In genomic region chr13:42478825-42479224, GRCm38 (mm10) we compare ENCODE assay signal across 27 mouse cellular contexts.
DNase-seq lines count a peak whose midpoint lies in the region; TF ChIP-seq lines count a peak whose summit lies in the region.
"Had no signal": no experiment of that assay in that cellular context is flagged by ENCODE, and none has a peak within 500 bp of the region (broad histone marks: within the 10 kb centered on the region; RNA-seq: fewer than 3 reads in every experiment).

No protein-coding gene starts in this region.

- 91% methylated on average over 3 of the region's 3 CpGs for WGBS in heart, adult 2 months

- H3K36me3 ChIP-seq in heart, adult 2 months (ENCODE audit: control insufficient read depth, insufficient read depth, low read length), result no peaks in the 10 kb centered on the region
- H3K36me3 ChIP-seq: embryonic facial prominence, embryonic 10.5 days; embryonic facial prominence, embryonic 13.5 days; forebrain, embryonic 12.5 days; forebrain, embryonic 15.5 days; heart, embryonic 12.5 days; heart, embryonic 15.5 days; hindbrain, embryonic 10.5 days; hindbrain, embryonic 13.5 days had no signal

- intact Hi-C loops in heart, adult 2 months (cut with DNase I), result no loop called here

- no peak overlapping the region for H3K27ac ChIP-seq in heart, adult 2 months
- H3K27ac ChIP-seq: embryonic facial prominence, embryonic 10.5 days; embryonic facial prominence, embryonic 13.5 days; forebrain, embryonic 12.5 days; forebrain, embryonic 15.5 days; heart, embryonic 15.5 days; hindbrain, embryonic 10.5 days; hindbrain, embryonic 13.5 days had no signal

- H3K27me3 ChIP-seq in heart, adult 2 months (ENCODE audit: control insufficient read depth, insufficient read depth, low read length), result no peaks in the 10 kb centered on the region
- H3K27me3 ChIP-seq: embryonic facial prominence, embryonic 13.5 days; forebrain, embryonic 12.5 days; forebrain, embryonic 15.5 days; heart, embryonic 15.5 days; hindbrain, embryonic 13.5 days had no signal

- no peak overlapping the region for H3K9ac ChIP-seq in heart, adult 2 months (ENCODE audit: low read depth, low read length)
- H3K9ac ChIP-seq: embryonic facial prominence, embryonic 13.5 days; forebrain, embryonic 12.5 days; forebrain, embryonic 15.5 days; heart, embryonic 12.5 days; heart, embryonic 15.5 days; hindbrain, embryonic 13.5 days had no signal

- no peaks in the 10 kb centered on the region for H3K4me1 ChIP-seq in heart, adult 2 months (ENCODE audit: control insufficient read depth, insufficient read depth, low read length)
- H3K4me1 ChIP-seq: embryonic facial prominence, embryonic 10.5 days; embryonic facial prominence, embryonic 13.5 days; forebrain, embryonic 12.5 days; forebrain, embryonic 15.5 days; heart, embryonic 12.5 days; heart, embryonic 15.5 days; hindbrain, embryonic 13.5 days had no signal

- TF ChIP-seq CTCF in heart, adult 2 months (IDR thresholded peaks at IDR 0.05), result no peak

- H3K79me2 ChIP-seq in heart, adult 2 months (replicated peaks; ENCODE audit: control insufficient read depth, insufficient read depth, low read length), result no peaks in the 10 kb centered on the region

- peak; percentile 61 for DNase-seq in heart, adult 11 months
- DNase-seq in heart, adult 2 months, result no peak
- peak; percentile 2 for DNase-seq in kidney, adult 8-10 months
- DNase-seq in kidney, postnatal 25 days, result no peak
- DNase-seq in right cerebral cortex, adult 18-20 months, result peak; percentile 24
- no peak for DNase-seq in right cerebral cortex, postnatal 14 days
- DNase-seq in frontal cortex, postnatal 10 days (ENCODE audit: low spot score in 2 of 2), result no peak
- DNase-seq: adrenal gland, adult 2 months; adrenal gland, postnatal 14 days; cerebellum, adult 11-12 months; cerebellum, adult 8-10 months; cerebellum, postnatal 10 days; cerebellum, postnatal 36 days; embryo, embryonic 11 days; gastrocnemius, postnatal 10 days; gastrocnemius, postnatal 36 days; heart, postnatal 10 days; heart, postnatal 36 days had no signal

- TF ChIP-seq POLR2A in heart, adult 2 months (IDR thresholded peaks at IDR 0.05; ENCODE audit: insufficient read depth, low read depth, low read length), result no peak

- H3K4me3 ChIP-seq in heart, adult 2 months, result no peak overlapping the region
- H3K4me3 ChIP-seq: embryonic facial prominence, embryonic 10.5 days; embryonic facial prominence, embryonic 13.5 days; erythroblast, embryonic 14.5 days; forebrain, embryonic 12.5 days; forebrain, embryonic 15.5 days; heart, embryonic 12.5 days; heart, embryonic 15.5 days; hindbrain, embryonic 10.5 days; hindbrain, embryonic 13.5 days had no signal

- TF ChIP-seq EP300 in heart, adult 2 months (IDR thresholded peaks at IDR 0.05; ENCODE audit: insufficient read depth, low read depth, low read length), result no peak

Comparison
In these comparisons a context has a peak if more than half of its experiments do, and no peak if none do; other contexts are left out.
1. DNase-seq: peak in heart, adult 11 months (single experiment), kidney, adult 8-10 months (2 of 2) and right cerebral cortex, adult 18-20 months (single experiment); none in heart, adult 2 months (0 of 2), kidney, postnatal 25 days (0 of 2), right cerebral cortex, postnatal 14 days (single experiment) and frontal cortex, postnatal 10 days (0 of 2).